In the genomic region with DNA sequence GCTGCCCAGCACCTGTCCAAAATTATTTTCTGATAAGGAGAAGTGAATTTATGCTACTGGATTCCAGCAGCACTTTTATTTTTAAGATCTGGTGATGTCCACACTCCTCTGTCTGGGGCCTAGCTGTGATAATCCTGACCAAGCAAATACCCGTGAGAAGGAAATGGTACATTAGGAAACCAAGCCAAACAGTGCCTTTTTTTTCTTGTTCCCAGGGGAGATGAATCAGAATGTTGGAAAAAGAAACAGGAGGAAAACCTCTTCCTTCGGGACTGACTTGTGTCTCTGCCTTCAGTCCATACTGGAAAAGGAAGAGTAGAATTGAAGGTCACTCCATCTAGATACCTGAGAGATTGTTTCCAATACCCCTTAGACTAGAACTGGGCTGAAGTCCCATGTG, we compare ENCODE assay signal across 29 mouse cellular contexts.
A peak's percentile ranks its signal among the peaks of the same experiment; 100 is the strongest.
DNase-seq lines count a peak whose midpoint lies in the region; ATAC-seq and TF ChIP-seq lines count a peak whose summit lies in the region.
"Had no signal": no experiment of that assay in that cellular context is flagged by ENCODE, and none has a peak within 500 bp of the region (broad histone marks: within the 10 kb centered on the region; RNA-seq: fewer than 3 reads in every experiment).

No protein-coding gene starts in this region.

- DNase-seq in kidney, adult 2 months = peak; percentile 19
- no peak for DNase-seq in kidney, adult 11 months
- peak; percentile 67 for DNase-seq in midbrain, embryonic 11.5 days (ENCODE audit: low spot score, missing footprints)
- DNase-seq in 3T3-L1 (ENCODE audit: low read depth, low spot score) = peak; percentile 88
- peak; percentile 22 for DNase-seq in Patski (ENCODE audit: low read depth, low spot score)
- no peak for DNase-seq in embryo, embryonic 10 days (ENCODE audit: low spot score)
- DNase-seq in thymus, adult 18-20 months = no peak
- DNase-seq: adrenal gland, postnatal 10 days; adrenal gland, postnatal 36 days; B cell, adult 2 months; cerebellum, adult 18-20 months; cerebellum, adult 9-10 months; cerebellum, postnatal 25 days; embryo, embryonic 11 days; gastrocnemius, postnatal 25 days; heart, postnatal 14 days had no signal

- no peak for TF ChIP-seq CTCF in kidney, adult 2 months (conservative IDR thresholded peaks at IDR 0.05; ENCODE audit: insufficient read depth, insufficient read length, low read depth, low read length)
- no peak for TF ChIP-seq CTCF in Patski (IDR thresholded peaks at IDR 0.05)

- 54% methylated on average over 2 of the region's 2 CpGs for WGBS in kidney, adult 2 months
- WGBS in midbrain, embryonic 11.5 days = 73% methylated on average over 2 of the region's 2 CpGs
- WGBS in midbrain, embryonic 15.5 days = 60% methylated on average over 2 of the region's 2 CpGs

- POLR2A ChIA-PET in Patski (lab: Charles Lee) = no interaction called here

- no peak for ATAC-seq in midbrain, embryonic 11.5 days (ENCODE audit: low FRiP score)
- ATAC-seq in midbrain, embryonic 15.5 days (replicated peaks) = no peak
- no peak for ATAC-seq in Patski
- ATAC-seq: activated CD4-positive, CD25-positive, alpha-beta regulatory T cell, adult 4 months; forebrain, embryonic 15.5 days had no signal

- 0 out of 2 replicates have a peak, but pooled peaks cover 1% of the 10 kb centered on the region for H3K27me3 ChIP-seq in kidney, adult 2 months (replicated peaks; ENCODE audit: control insufficient read depth, insufficient read depth, low read length)
- H3K27me3 ChIP-seq in midbrain, embryonic 11.5 days (ENCODE audit: control insufficient read depth, insufficient read depth, low read length) = no peaks in the 10 kb centered on the region
- no peaks in the 10 kb centered on the region for H3K27me3 ChIP-seq in midbrain, embryonic 15.5 days (replicated peaks)
- no peaks in the 10 kb centered on the region for H3K27me3 ChIP-seq in Patski
- H3K27me3 ChIP-seq: CH12.LX; embryonic facial prominence, embryonic 13.5 days; forebrain, embryonic 12.5 days; forebrain, embryonic 15.5 days; heart, embryonic 13.5 days; hindbrain, embryonic 12.5 days; hindbrain, embryonic 15.5 days had no signal

- H3K4me3 ChIP-seq in kidney, adult 2 months (ENCODE audit: insufficient read depth, low read depth, low read length) = no peak overlapping the region
- no peak overlapping the region for H3K4me3 ChIP-seq in midbrain, embryonic 11.5 days (ENCODE audit: low read depth, low read length)
- H3K4me3 ChIP-seq in midbrain, embryonic 15.5 days = no peak overlapping the region
- H3K4me3 ChIP-seq: embryonic facial prominence, embryonic 10.5 days; embryonic facial prominence, embryonic 13.5 days; erythroblast, embryonic 14.5 days; forebrain, embryonic 12.5 days; forebrain, embryonic 15.5 days; heart, embryonic 10.5 days; heart, embryonic 13.5 days; hindbrain, embryonic 12.5 days; hindbrain, embryonic 15.5 days had no signal

- H3K4me1 ChIP-seq in kidney, adult 2 months (ENCODE audit: control insufficient read depth, insufficient read depth, low read length) = peaks cover 3% of the 10 kb centered on the region; the same call in 1 of the 2 replicates
- H3K4me1 ChIP-seq in midbrain, embryonic 11.5 days (ENCODE audit: control insufficient read depth, insufficient read depth, low read length) = peaks cover 7% of the 10 kb centered on the region
- no peaks in the 10 kb centered on the region for H3K4me1 ChIP-seq in midbrain, embryonic 15.5 days
- H3K4me1 ChIP-seq: embryonic facial prominence, embryonic 13.5 days; heart, embryonic 10.5 days; hindbrain, embryonic 15.5 days had no signal

- no peaks in the 10 kb centered on the region for H3K36me3 ChIP-seq in kidney, adult 2 months (ENCODE audit: control insufficient read depth, insufficient read depth, low read length)
- H3K36me3 ChIP-seq in midbrain, embryonic 11.5 days (ENCODE audit: control insufficient read depth, insufficient read depth, low read length) = no peaks in the 10 kb centered on the region
- no peaks in the 10 kb centered on the region for H3K36me3 ChIP-seq in midbrain, embryonic 15.5 days (replicated peaks)
- H3K36me3 ChIP-seq: embryonic facial prominence, embryonic 10.5 days; embryonic facial prominence, embryonic 13.5 days; forebrain, embryonic 12.5 days; forebrain, embryonic 15.5 days; G1E; heart, embryonic 10.5 days; heart, embryonic 13.5 days; hindbrain, embryonic 12.5 days; hindbrain, embryonic 15.5 days had no signal

- H3K4me2 ChIP-seq in midbrain, embryonic 11.5 days = no peak overlapping the region
- no peak overlapping the region for H3K4me2 ChIP-seq in midbrain, embryonic 15.5 days
- H3K4me2 ChIP-seq: embryonic facial prominence, embryonic 13.5 days; forebrain, embryonic 12.5 days; forebrain, embryonic 15.5 days; heart, embryonic 13.5 days; hindbrain, embryonic 12.5 days; hindbrain, embryonic 15.5 days had no signal

- H3K9ac ChIP-seq in midbrain, embryonic 11.5 days (ENCODE audit: low read length) = no peak overlapping the region
- no peak overlapping the region for H3K9ac ChIP-seq in midbrain, embryonic 15.5 days
- H3K9ac ChIP-seq: embryonic facial prominence, embryonic 13.5 days; forebrain, embryonic 12.5 days; forebrain, embryonic 15.5 days; heart, embryonic 13.5 days; hindbrain, embryonic 12.5 days; hindbrain, embryonic 15.5 days had no signal

- H3K27ac ChIP-seq in kidney, adult 2 months (ENCODE audit: insufficient read depth, low read depth, low read length) = no peak overlapping the region
- H3K27ac ChIP-seq in midbrain, embryonic 11.5 days (ENCODE audit: low read depth, low read length) = no peak overlapping the region
- no peak overlapping the region for H3K27ac ChIP-seq in midbrain, embryonic 15.5 days
- H3K27ac ChIP-seq: embryonic facial prominence, embryonic 10.5 days; embryonic facial prominence, embryonic 13.5 days; forebrain, embryonic 12.5 days; forebrain, embryonic 15.5 days; heart, embryonic 10.5 days; heart, embryonic 13.5 days; hindbrain, embryonic 12.5 days; hindbrain, embryonic 15.5 days had no signal

- CTCF ChIA-PET in Patski (lab: Charles Lee) = no interaction called here

- H3K9me3 ChIP-seq in midbrain, embryonic 11.5 days (ENCODE audit: control insufficient read depth, low read length) = no peaks in the 10 kb centered on the region
- H3K9me3 ChIP-seq in midbrain, embryonic 15.5 days = no peaks in the 10 kb centered on the region
- H3K9me3 ChIP-seq: embryonic facial prominence, embryonic 10.5 days; embryonic facial prominence, embryonic 13.5 days; forebrain, embryonic 12.5 days; forebrain, embryonic 15.5 days; heart, embryonic 10.5 days; heart, embryonic 13.5 days; hindbrain, embryonic 12.5 days; hindbrain, embryonic 15.5 days had no signal

- no peak for TF ChIP-seq POLR2A in kidney, adult 2 months (IDR thresholded peaks at IDR 0.05; ENCODE audit: low read depth, low read length)

- in situ Hi-C loops in Patski (cut with MboI; ENCODE audit: low pct_unique_long_range_greater_than_20kb) = no loop called here

Comparison
In these comparisons a context has a peak if more than half of its experiments do, and no peak if none do; other contexts are left out.
1. DNase-seq: peak in kidney, adult 2 months (single experiment), midbrain, embryonic 11.5 days (single experiment), 3T3-L1 (single experiment) and Patski (single experiment); none in kidney, adult 11 months (single experiment), embryo, embryonic 10 days (single experiment) and thymus, adult 18-20 months (0 of 2).